Mouse (Mus musculus): ENCODE data around the gene Drg1. TPM values are rescaled to one million over a fixed set of nuclear protein-coding genes. Genes with fewer than 3 reads are reported as not detected.

Drg1 gene
- total RNA-seq, 2 experiments from 2014 or later: 92.5 to 93.4 TPM

DNA sequence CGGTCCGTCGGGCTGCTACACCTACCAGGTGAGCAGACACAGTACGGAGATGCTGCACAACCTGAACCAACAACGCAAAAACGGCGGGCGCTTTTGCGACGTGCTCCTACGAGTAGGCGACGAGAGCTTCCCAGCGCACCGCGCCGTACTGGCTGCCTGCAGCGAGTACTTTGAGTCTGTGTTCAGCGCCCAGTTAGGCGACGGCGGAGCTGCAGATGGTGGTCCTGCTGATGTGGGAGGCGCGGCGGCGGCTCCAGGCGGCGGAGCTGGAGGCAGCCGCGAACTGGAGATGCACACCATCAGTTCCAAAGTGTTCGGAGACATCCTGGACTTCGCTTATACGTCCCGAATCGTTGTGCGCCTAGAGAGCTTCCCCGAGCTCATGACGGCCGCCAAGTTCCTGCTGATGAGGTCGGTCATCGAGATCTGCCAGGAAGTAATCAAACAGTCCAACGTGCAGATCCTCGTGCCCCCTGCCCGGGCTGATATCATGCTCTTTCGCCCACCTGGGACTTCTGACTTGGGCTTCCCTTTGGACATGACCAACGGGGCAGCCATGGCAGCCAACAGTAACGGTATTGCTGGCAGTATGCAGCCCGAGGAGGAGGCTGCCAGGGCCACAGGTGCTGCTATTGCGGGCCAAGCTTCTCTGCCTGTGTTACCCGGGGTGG, 24.6 kb upstream of the Drg1 start:
- peak in 1 of 2 experiments; percentile 81 for DNase-seq (ENCODE audit: low spot score in 2 of 2)

DNA sequence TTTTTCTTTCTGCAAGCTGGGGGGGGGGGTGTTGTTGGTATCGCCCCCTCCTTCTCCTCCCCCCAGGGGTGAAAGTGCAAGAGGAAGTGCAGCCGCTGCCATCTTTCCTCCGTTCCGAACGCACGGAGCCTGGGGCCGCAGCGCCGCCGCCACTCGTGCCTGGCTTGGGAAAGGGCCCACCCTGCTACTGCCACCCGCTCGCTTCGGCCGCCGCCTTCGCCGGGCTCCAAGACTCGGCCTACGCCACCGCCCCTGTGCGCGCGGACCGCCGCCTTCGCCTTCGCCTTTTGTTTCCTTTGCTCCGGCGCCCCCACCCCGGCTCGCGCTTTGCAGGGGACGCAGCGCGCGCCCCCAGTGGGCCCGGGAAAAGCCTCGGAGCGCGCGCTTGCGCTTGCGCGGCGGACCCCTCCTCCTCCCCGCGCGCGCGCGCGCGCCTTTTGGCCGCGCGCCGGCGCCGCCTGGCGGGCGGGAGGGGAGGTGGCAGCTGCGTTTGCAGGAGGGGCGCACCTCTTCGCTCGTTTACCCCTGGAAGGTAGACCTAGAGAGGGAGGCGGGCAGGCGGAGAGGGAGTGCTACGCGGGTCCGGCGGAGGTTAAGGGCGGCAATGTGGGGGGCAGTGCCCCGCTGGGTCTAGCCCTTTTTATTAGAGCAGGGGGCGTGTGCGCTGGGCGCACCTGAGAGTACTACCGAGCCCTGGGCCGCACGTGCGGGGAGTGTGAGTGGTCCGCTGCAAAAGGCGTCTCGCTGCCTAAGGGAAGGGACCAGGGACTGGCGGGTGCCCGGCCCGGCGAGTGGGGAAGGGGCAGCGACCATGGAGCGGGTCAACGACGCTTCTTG, 23.8 kb upstream of the Drg1 start:
- DNase-seq (ENCODE audit: low spot score in 2 of 2): peak; percentile 81 to 89

DNA sequence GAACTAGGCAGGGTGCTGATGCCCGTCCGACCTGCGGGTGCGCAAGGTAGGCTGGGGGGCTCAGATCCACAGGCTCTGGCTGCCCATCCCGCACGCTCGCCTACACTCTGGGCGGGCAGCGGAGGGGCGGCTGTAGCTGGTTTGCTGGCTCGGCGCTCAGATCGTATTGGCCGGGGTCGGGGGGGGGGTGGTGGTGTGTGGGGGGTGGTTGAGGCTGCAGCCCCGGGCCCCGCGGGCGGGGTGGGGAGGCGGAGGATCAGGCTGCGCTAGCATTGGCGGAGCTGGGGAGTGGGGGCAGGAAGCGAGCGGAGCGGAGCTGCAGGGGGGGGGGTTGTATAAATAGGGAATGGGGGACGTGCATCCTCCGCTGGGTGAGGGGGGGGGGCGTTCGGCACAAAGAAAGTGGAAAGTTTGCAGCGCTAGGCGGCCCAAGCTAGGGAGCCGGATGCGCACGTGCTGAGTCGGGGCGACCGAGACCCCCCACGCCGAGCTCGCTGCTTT, 23.1 kb upstream of the Drg1 start:
- peak in 1 of 2 experiments; percentile 68 for DNase-seq (ENCODE audit: low spot score in 2 of 2)

DNA sequence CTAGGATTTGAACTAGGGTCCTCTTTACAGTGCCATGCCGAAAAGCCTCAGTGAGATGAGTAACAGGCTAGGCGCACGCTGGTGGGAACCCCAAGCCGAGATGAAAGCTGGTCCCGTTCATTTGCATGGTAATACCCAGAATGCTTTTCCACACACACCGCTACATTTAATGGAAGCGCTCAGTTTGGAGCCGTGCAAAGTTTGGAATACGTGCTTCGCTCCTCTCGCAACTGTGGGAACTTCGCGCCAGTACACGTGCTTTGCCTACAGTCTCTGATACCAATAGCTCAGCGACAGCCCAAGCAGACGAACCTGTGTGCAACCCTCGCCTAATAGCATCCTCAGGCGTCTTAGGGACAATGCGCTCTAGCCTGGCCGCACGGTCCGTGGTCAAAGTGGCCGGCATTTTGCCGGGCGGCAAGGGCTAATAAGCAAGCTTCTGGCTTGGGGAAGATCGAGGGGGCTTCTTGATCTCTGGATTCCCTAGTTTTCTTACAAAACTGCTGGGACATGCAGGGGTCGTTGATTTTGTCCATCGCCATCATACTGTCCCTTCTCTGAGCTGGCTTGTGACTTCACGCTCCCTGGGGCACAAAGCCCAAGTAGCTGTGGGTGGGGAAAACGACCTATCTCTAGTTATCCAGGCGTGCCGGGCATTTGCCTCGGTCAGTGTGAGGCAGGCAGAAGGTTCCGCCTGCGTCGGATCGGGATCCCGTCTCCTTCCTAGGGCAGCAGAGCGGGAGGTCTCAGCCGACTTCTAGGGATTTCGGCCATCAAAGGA, 22.5 kb upstream of the Drg1 start, which contains the start of gene Patz1:
Gene Patz1 (plus strand): TSS at position 354 of the 781 bp plus-strand sequence.
- DNase-seq (ENCODE audit: low spot score in 2 of 2): peak in 1 of 2 experiments; percentile 64

DNA sequence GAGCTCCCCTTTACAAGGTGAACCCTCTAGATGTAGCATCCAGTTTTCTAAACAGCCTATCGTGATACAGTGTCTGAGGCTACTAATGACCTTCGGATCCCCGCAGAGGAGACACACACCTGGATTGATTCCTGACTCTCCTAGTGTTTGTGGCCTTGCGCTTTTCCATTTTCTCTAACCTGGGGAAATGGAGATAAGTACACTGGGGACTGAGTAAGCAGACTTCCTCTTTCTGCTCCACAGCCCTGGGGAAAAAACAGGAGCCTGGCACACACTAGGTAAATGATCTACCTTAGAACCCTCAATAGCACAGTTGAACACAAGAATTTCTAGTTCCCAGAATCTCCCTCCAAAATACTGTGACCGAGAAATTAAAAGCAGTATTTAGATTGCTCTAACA, 21.7 kb upstream of the Drg1 start:
- no peak for DNase-seq (ENCODE audit: low spot score in 2 of 2)

DNA sequence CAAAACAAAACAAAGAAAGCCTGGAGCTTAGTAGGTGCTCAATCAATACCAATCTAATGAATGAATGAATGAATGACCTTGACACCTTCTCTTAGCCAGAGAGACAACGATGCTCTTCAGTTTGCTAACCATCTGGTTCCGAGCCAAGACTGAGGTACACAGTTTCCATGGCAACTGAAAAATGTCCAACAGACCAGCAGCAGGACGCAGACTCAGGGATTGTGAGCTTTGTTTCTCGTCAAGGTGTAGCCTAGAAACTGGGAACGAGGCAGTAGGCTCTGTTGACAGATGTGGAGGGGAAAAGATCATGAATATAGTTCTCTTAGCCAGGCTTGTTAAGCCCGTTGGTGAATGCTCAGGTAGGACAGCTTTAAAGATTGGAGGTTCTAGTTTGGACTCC, 20.9 kb upstream of the Drg1 start:
- DNase-seq (ENCODE audit: low spot score in 2 of 2): no peak

DNA sequence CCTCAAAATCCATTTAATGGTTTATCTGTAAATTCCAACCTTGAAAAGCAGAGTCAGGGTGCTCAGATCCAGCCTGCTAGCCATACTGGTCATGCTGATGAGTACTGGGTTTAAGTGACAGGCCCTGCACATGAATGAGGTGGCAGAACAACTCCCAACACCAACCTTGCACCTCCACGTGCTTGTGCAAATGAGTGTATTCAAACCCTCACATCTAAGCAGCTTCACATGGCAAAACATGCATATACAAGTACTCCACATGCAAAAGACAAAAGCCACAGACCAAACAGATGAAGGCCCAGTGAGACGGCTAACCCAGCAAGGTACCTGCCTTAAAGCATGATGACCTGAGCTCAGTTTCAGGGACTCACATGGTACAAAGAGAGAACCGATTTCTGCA, 19.7 kb upstream of the Drg1 start:
- no peak for DNase-seq (ENCODE audit: low spot score in 2 of 2)

DNA sequence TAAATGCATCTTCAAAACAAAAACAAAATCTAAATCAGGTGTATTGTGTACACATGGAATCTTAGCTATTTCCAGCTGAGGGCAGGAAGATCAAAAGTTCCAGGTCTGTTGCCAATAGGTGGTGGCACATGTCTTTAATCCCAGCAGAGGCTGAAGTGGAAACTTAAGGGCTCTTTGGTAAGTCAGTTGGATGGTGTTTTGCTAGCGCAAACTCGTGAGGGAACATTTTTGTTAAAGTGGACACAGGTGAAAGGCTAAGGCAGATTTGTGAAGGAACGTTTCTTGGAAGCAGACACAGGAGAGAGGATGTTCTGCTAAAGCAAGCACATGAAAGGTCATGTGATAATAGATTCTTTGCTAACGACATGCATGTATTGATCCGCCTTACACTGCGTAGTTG, 17.4 kb upstream of the Drg1 start:
- DNase-seq (ENCODE audit: low spot score in 2 of 2): no peak

DNA sequence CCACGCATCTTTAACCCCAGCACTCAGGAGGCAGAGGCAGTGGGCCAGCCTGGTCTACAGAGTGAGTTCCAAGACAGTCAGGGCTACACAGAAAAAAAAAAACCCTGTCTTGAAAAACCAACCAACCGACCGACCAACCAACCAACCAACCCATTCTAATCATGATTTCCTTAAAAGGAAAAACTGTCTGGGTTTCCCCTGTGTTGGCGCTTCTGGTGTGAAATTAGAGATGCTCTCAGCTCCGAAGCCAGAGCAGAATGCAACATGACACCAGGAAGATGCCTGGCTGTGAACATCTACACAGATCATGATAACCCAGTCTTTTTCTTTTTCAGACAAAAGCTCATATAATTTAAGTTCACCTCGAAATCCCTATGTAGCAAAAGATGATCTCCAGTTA, 16.7 kb upstream of the Drg1 start:
- no peak for DNase-seq (ENCODE audit: low spot score in 2 of 2)

DNA sequence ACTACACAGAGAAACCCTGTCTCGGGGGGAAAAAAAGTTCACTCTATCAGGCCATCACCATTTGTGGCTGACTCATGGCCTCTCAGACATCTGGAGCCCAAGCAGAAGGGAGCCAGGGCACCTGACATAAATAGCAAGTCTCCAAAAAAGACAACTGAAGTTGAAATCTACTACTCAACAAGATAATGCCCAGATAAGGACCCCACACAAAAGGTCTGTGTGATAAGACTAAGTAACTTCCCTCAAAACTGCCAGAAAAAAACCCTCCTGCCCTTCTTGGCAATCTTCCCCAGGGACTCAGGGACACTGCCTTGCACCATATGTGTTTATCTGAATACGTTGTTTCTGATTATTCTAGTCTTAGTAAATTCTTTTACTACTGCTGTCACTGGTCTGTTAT, 13.5 kb upstream of the Drg1 start:
- DNase-seq (ENCODE audit: low spot score in 2 of 2): no peak

DNA sequence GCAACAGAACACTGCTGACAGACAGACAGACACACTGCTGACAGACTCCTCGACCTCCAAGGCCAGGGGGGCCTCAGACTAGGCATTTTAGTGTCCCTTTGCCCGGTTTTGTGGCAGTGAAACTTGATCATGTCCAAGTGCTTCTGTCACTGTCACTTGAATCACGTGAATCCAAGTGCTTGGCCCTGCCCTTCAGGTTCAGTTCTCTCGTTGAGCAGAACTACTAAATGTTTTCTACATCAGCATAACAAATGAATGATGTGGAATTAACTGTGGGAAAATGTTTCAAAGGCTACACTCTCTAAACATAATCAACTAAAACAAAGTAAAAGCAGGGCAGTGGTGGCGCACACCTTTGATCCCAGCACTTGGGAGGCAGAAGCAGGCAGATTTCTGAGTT, 12.1 kb upstream of the Drg1 start:
- no peak for DNase-seq (ENCODE audit: low spot score in 2 of 2)

DNA sequence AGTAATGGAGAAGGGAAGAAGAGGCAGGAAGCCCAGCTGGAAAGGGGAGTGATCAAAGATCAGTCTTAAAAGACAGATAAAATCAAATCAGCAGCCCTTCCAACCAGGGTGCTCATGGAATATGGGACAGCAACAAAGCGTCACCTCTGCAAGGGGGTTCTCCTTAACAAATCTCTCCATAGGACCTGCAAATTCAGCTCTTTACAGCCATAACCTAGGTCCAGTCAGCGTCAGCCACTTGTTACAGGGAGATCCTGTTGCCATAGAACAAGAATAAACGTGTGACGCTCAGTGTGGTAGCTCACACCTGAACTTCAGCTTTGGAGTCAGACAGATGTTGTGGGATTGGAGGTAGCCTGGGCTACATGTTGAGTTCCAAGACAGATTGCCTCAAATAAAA, 3.0 kb upstream of the Drg1 start:
- DNase-seq (ENCODE audit: low spot score in 2 of 2): no peak

DNA sequence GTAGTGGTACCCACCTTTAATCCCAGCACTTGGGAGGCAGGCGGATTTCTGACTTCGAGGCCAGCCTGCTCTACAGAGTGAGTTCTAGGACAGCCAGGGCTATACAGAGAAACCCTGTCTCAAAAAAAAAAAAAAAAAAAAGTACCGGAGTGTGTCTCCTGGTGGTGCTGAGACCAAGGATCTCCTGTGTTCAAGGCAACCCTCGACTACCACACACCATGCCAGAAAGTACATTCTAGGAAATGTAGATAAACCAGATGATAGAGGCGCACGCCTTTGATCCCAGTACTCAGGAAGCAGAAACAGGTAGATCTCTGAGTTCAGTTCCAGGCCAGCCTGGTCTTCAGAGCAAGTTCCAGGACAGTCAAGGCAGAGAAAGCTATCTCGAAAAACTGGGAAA, 918 bp upstream of the Drg1 start:
- no peak for DNase-seq (ENCODE audit: low spot score in 2 of 2)

DNA sequence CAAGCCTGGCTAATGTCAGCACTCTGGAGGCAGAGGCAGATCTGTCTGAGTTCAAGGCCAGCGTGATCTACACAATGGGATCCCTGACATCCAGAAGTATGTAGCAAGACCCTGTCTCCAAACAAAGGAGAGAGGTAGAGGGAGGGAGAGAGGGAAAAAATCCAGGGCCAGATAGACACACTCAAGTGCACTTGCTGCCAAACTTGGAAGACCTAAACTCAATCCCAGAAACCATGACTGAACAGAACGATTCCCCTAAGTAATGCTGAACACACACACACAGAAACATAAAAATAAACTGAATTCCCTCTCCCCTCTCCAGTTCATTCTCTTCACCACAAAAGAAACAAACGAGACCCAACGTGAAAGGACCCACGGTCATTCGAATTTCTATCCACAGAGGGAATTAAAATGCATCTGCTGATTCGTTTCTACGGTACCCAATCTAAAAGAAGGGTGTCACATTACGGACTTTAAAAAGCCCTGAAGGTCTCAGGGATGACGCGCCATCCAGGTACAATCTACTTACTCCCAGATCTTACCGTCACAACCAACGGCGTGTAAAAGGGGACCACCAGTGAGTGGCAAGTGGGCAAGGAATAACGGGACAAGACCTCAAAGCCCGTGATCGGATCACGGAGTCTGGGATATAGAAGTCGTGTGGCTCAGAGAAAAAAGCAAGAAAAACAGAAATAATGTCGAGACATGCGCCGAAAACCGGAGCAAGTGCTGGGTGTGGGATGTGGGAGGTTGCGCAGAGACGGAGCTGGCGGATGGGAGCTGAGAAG, 730 bp downstream of the Drg1 start:
- no peak for DNase-seq (ENCODE audit: low spot score in 2 of 2)

DNA sequence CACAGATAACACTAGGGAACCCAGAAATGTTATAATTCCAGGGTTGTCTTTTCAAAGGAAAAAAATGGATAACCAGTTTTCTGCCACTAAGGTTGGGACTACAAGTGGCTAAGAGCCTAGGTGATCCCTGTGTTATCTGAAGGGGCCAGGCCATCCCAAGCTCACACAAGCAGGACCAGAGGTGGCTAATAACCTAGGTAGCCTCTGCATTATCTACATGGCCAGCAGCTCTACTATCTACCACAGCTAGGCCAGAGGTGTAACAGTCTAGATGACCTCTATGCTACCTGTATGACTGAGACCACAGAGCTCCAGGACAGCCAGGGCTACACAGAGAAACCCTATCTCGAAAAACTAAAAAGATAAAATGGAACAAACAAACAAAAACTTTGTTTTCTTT, 6.7 kb downstream of the Drg1 start:
- no peak for DNase-seq (ENCODE audit: low spot score in 2 of 2)

DNA sequence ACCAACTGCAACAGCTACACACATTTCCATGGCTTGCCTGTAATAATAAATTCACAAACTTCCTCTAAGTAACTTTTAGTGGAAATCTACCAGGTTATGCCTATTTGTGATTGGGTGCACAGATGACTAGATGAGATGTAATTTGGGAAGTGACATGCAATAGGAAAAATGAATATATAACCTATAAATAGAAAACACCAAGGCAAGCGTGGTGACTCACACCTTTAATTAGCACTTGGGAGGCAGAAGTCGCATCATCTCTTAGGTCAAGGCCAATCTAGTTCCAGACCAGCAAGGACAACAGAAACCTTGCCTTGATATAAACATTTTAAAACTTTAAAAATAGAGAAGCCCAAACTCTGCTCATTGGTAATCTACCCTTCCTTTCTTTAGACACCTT, 18.8 kb downstream of the Drg1 start:
- DNase-seq (ENCODE audit: low spot score in 2 of 2): no peak

DNA sequence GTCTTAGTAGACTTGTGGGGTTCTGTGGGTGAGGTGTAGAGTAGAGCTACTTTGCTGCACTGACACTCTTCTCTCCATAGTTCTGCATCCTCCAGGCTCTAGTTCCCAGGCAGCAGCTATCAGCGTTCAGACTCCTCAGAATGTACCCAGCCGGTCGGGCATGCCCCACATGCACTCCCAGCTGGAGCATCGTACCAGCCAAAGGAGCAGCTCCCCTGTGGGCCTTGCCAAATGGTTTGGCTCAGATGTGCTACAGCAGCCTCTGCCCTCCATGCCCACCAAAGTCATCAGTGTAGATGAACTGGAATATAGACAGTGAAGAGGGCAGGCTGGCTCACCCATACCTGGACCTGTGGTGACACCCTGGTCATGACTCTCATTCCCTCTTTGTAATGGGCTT, 22.4 kb downstream of the Drg1 start:
- DNase-seq (ENCODE audit: low spot score in 2 of 2): peak in 1 of 2 experiments; percentile 42

DNA sequence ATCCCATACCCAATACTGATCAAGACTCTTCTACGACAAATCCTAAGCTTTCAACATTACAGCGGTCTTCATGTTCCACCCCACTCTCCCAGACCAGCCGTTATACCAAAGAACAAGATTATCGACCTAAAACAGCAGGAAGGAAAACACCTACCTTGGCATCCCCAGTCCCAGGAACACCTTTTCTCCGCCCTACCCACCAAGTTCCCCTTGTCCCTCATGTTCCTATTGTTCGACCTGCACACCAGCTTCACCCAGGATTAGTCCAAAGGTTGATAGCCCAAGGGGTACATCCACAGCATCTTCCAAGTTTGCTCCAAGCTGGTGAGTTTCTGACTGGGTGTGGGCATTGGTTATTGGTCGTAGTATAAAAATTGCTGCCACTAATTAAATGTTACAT, 23.8 kb downstream of the Drg1 start:
- DNase-seq (ENCODE audit: low spot score in 2 of 2): no peak

DNA sequence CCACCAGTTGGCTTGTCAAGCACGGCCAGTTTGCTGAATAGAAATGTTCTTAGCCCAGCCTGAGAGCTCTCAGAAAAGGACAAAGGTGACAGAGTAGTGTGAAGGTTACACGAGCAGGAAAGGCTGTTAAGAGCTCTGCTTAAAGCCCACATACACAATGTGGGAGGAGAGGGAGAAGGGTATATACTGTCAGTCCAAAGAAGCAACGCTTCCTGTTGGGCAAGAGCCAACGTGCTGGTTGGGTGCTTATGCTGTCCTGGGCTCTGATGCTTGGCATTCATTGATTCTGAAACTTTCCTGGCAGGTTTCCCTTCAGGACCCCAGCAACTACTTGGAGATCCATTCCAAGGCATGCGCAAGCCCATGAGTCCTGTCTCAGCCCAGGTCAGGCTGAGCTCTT, 30.9 kb downstream of the Drg1 start:
- no peak for DNase-seq (ENCODE audit: low spot score in 2 of 2)

DNA sequence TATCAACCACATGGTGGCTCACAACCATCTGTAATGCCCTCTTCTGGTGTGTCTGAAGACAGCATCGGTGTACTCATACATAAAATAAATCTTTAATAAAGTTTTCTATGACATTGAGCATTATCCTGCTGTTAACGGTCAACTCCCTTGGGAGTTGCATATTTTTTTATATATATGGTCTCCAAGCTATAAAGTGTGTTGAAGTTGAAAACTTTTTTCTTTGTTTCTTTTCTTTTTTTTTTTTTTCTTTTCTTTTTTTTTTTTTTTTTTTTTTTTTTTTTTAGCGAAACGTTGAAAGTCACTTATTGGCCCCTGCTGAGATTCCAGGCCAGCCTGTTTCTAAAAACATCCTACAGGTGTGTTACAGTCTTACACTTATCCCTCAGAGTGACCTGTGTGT, 32.5 kb downstream of the Drg1 start:
- no peak for DNase-seq (ENCODE audit: low spot score in 2 of 2)

DNA sequence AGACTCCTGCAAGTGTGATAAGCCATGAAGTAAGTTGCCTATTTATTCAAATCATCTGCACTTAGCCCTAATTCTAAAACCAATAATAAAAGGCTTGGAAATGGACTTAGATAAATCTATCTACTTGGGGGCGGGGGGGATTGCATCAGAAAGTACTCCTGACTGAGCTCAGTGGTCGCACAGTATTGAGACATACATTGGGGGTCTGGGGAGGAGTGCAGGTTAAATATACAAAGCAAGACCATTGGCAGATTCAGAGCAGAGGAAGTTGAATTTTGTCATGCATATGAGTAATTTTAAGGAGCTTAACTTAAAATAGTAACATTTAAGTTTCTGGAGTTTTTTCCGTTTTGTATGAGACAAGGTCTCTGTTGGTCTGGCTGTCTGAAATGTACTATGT, 34.0 kb downstream of the Drg1 start:
- no peak for DNase-seq (ENCODE audit: low spot score in 2 of 2)
